In genomic region chr16:18108221-18108966, GRCm38 (mm10) we compare ENCODE assay signal across 9 mouse cellular contexts. TPM values are rescaled to one million over a fixed set of nuclear protein-coding genes. Genes with fewer than 3 reads are reported as not detected.
DNase-seq lines count a peak whose midpoint lies in the region; ATAC-seq and TF ChIP-seq lines count a peak whose summit lies in the region.
"Had no signal": no experiment of that assay in that cellular context is flagged by ENCODE, and none has a peak within 500 bp of the region (broad histone marks: within the 10 kb centered on the region; RNA-seq: fewer than 3 reads in every experiment).

No protein-coding gene starts in this region.

- DNase-seq in ES-E14 (ENCODE audit: low read depth, low spot score) = no peak
- peak; percentile 83 for DNase-seq in brain, adult 2 months (ENCODE audit: low read depth, low spot score)
- peak; percentile 80 to 81 for DNase-seq in layer of hippocampus, postnatal 10 days (ENCODE audit: low spot score in 2 of 2)
- DNase-seq in lung, postnatal 36 days = peak; percentile 86
- peak; percentile 44 for DNase-seq in retina, adult 2 months (ENCODE audit: low read depth, low spot score)

- no peak overlapping the region for H3K4me2 ChIP-seq in forebrain, embryonic 15.5 days (replicated peaks)
- H3K4me2 ChIP-seq in hindbrain, embryonic 13.5 days = no peak overlapping the region
- H3K4me2 ChIP-seq: embryonic facial prominence, embryonic 15.5 days had no signal

- no peak overlapping the region for H3K27ac ChIP-seq in ES-E14 (ENCODE audit: insufficient read depth, low read depth, low read length, poor library complexity, severe bottlenecking)
- no peak overlapping the region for H3K27ac ChIP-seq in forebrain, embryonic 15.5 days (replicated peaks)
- H3K27ac ChIP-seq in hindbrain, embryonic 13.5 days = no peak overlapping the region
- H3K27ac ChIP-seq: embryonic facial prominence, embryonic 15.5 days had no signal

- WGBS in forebrain, embryonic 15.5 days = 59% methylated on average over 5 of the region's 5 CpGs
- 61% methylated on average over 5 of the region's 5 CpGs for WGBS in hindbrain, embryonic 13.5 days

- no peak overlapping the region for H3K4me3 ChIP-seq in ES-E14 (ENCODE audit: insufficient read depth in 1 of 2, low read depth in 1 of 2, low read length in 2 of 2, poor library complexity in 1 of 2, severe bottlenecking in 1 of 2)
- H3K4me3 ChIP-seq in forebrain, embryonic 15.5 days = no peak overlapping the region
- no peak overlapping the region for H3K4me3 ChIP-seq in hindbrain, embryonic 13.5 days
- H3K4me3 ChIP-seq: embryonic facial prominence, embryonic 15.5 days had no signal

- H3K36me3 ChIP-seq in ES-E14 (ENCODE audit: control insufficient read depth, insufficient read depth, low read length, poor library complexity, severe bottlenecking) = no peaks in the 10 kb centered on the region
- no peaks in the 10 kb centered on the region for H3K36me3 ChIP-seq in forebrain, embryonic 15.5 days
- H3K36me3 ChIP-seq in hindbrain, embryonic 13.5 days = no peaks in the 10 kb centered on the region
- H3K36me3 ChIP-seq: embryonic facial prominence, embryonic 15.5 days had no signal

- H3K9me3 ChIP-seq in ES-E14 (ENCODE audit: control insufficient read depth, insufficient read depth, low read depth, low read length) = no peaks in the 10 kb centered on the region; the same call in 1 of the 2 replicates
- H3K9me3 ChIP-seq in forebrain, embryonic 15.5 days = no peaks in the 10 kb centered on the region; the same call in 1 of the 2 replicates
- H3K9me3 ChIP-seq in hindbrain, embryonic 13.5 days = no peaks in the 10 kb centered on the region

- ATAC-seq in forebrain, embryonic 15.5 days (replicated peaks) = peak; percentile 59
- peak; percentile 77 for ATAC-seq in hindbrain, embryonic 13.5 days (ENCODE audit: low FRiP score)
- ATAC-seq in activated CD4-positive, CD25-positive, alpha-beta regulatory T cell, adult 4 months = no peak

- peaks cover 0 to 5% of the 10 kb centered on the region in 2 experiments; a peak in 2 of 4 replicates for H3K4me1 ChIP-seq in ES-E14 (ENCODE audit: control insufficient read depth in 2 of 2, insufficient read depth in 2 of 2, low read length in 2 of 2, poor library complexity in 1 of 2)
- no peaks in the 10 kb centered on the region for H3K4me1 ChIP-seq in forebrain, embryonic 15.5 days
- H3K4me1 ChIP-seq in hindbrain, embryonic 13.5 days (replicated peaks) = 0 out of 2 replicates have a peak, but pooled peaks cover 2% of the 10 kb centered on the region

- in situ Hi-C loops in ES-E14 (cut with MboI; ENCODE audit: low sequenced_read_pairs in 2 of 2, unreplicated experiment in 2 of 2) = loop anchor here in 1 of 2 experiments (10.0 kb wide), 1 partner anchor 106 kb away; the partner anchor contains the start of gene Ccdc188

- no peaks in the 10 kb centered on the region for H3K27me3 ChIP-seq in forebrain, embryonic 15.5 days
- H3K27me3 ChIP-seq in hindbrain, embryonic 13.5 days = no peaks in the 10 kb centered on the region
- H3K27me3 ChIP-seq: embryonic facial prominence, embryonic 15.5 days had no signal

- no peak overlapping the region for H3K9ac ChIP-seq in ES-E14 (ENCODE audit: insufficient read depth, low read depth, low read length, poor library complexity, severe bottlenecking)
- H3K9ac ChIP-seq in forebrain, embryonic 15.5 days (replicated peaks) = no peak overlapping the region
- H3K9ac ChIP-seq in hindbrain, embryonic 13.5 days = no peak overlapping the region
- H3K9ac ChIP-seq: embryonic facial prominence, embryonic 15.5 days had no signal

TF ChIP-seq in ES-E14, 5 proteins besides CTCF, POLR2A, EP300 and RAD21:
- no peak for TF ChIP-seq MAFK (IDR thresholded peaks at IDR 0.05; ENCODE audit: insufficient read depth, low read depth, low read length)
- peak; percentile 55; the same call in 1 of the 2 replicates for TF ChIP-seq ZC3H11A (IDR thresholded peaks at IDR 0.05; ENCODE audit: borderline replicate concordance, low read depth, low read length)
- no peak for TF ChIP-seq CHD2 (IDR thresholded peaks at IDR 0.05; ENCODE audit: low read depth, low read length)
- no peak for TF ChIP-seq HCFC1 (IDR thresholded peaks at IDR 0.05; ENCODE audit: borderline replicate concordance, insufficient read depth, low read length)

RNA-seq across cellular contexts. Expression of gene Prodh, which starts 18.4 kb away (rescaled TPM):
- total RNA-seq in ES-E14 (2012; rRNA removed) = 39.6 and 73.6 TPM in 2 replicates
- 2.9 and 3.7 TPM in 2 replicates for polyA plus RNA-seq in forebrain, embryonic 15.5 days (2015; fragmentation: Nextera tagmentation; extraction: Ambion mirVana)
- 4.8 TPM in 2 replicates for polyA plus RNA-seq in hindbrain, embryonic 13.5 days (2015; fragmentation: Nextera tagmentation; extraction: Ambion mirVana)
- 10 to 100 TPM; 15.8 to 17.3 TPM for total RNA-seq in layer of hippocampus, postnatal 10 days (2021)
- 1 to 10 TPM; 2.9 to 4.2 TPM for polyA plus RNA-seq in activated CD4-positive, CD25-positive, alpha-beta regulatory T cell, adult 4 months (2017; shearing (Covaris generic))

RNA-seq across cellular contexts. Expression of gene Rtn4r, which starts 19.0 kb away (rescaled TPM):
- total RNA-seq in ES-E14 (2012; rRNA removed) = 0.22 and 0.48 TPM in 2 replicates
- polyA plus RNA-seq in forebrain, embryonic 15.5 days (2015; fragmentation: Nextera tagmentation; extraction: Ambion mirVana) = 18.1 and 21.9 TPM in 2 replicates
- 14.0 TPM in 2 replicates for polyA plus RNA-seq in hindbrain, embryonic 13.5 days (2015; fragmentation: Nextera tagmentation; extraction: Ambion mirVana)
- total RNA-seq in layer of hippocampus, postnatal 10 days (2021) = 10 to 100 TPM; 76.3 to 78.0 TPM
- not detected for polyA plus RNA-seq in activated CD4-positive, CD25-positive, alpha-beta regulatory T cell, adult 4 months (2017; shearing (Covaris generic))

RNA-seq across cellular contexts. Expression of gene Dgcr6, which starts 55.7 kb away (rescaled TPM):
- total RNA-seq in ES-E14 (2012; rRNA removed) = 23.8 and 30.9 TPM in 2 replicates
- 167 and 169 TPM in 2 replicates for polyA plus RNA-seq in forebrain, embryonic 15.5 days (2015; fragmentation: Nextera tagmentation; extraction: Ambion mirVana)
- 167 and 179 TPM in 2 replicates for polyA plus RNA-seq in hindbrain, embryonic 13.5 days (2015; fragmentation: Nextera tagmentation; extraction: Ambion mirVana)
- 100 to 1,000 TPM in 1 of 2 experiments, 10 to 100 TPM in 1; 87.0 to 112 TPM for total RNA-seq in layer of hippocampus, postnatal 10 days (2021)
- 10 to 100 TPM; 15.6 to 19.7 TPM for polyA plus RNA-seq in activated CD4-positive, CD25-positive, alpha-beta regulatory T cell, adult 4 months (2017; shearing (Covaris generic))

Comparison
In these comparisons a context has a peak if more than half of its experiments do, and no peak if none do; other contexts are left out.
1. RNA of gene Rtn4r, which starts 19.0 kb away (polyA plus RNA-seq): 18.1 to 21.9 TPM in forebrain, embryonic 15.5 days and 14.0 TPM in hindbrain, embryonic 13.5 days; not detected in activated CD4-positive, CD25-positive, alpha-beta regulatory T cell, adult 4 months; every median in the first group is over 10 times any median in the second.